Mouse (Mus musculus) megakaryocyte, embryonic 14.5 days (primary cell): ENCODE measurements at regions not wholly inside any gene's neighbourhood (a gene's known extent, or its start where the extent isn't known, plus 50 kb on each side); places are given as distances from the start of the nearest gene placed in this dataset.

ENCODE experiments used
- FLI1 ChIP-seq: IDR thresholded peaks from 2 replicates; pipeline ENCODE4 v1.6.1; 2012; ENCODE audit warnings: low read length, inconsistent platforms, mixed read lengths
- GATA1 ChIP-seq: IDR thresholded peaks from 3 replicates; pipeline ENCODE4 v1.6.1; 2012; ENCODE audit warnings: mixed read lengths, low read length, inconsistent platforms, borderline replicate concordance

DNA sequence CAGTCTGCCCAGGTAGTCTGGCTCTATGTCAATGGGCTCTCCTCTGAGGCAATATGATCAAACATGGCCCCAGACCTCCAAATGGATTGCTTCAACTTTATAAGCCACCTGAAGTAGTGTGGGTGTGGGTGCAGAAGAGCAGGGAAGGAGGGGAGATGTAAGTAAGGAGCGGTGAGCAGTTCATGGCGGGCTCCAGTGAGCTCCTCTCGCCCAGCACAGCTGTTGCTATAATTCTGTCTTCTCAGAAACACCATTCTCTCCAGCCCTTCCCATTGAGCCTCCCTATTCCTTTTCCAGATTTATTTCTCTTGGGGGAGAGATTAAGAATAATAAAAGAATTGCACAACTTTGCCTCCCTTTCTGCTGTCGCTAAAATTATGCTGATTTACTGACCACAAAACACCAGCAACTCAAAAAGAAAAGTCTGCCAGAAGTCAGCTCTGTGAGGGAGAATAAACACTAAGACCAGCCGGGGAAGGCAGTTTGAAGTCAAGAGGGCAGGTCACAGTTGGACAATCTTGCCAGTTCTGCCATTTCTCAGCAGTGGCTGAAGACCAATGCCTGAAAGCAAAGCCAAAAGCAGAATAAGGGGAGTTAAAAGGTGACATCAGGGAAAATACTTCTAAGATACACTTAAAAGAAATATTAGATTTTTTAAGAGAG lies 71.3 kb upstream of the Stard3nl start:
- TF ChIP-seq GATA1: no peak
- TF ChIP-seq FLI1: no peak
